Mouse (Mus musculus) MEL (cell line): ENCODE data around the gene Unc93b1.

Experiments
- CHD1 ChIP-seq: IDR thresholded peaks from 2 replicates; pipeline ENCODE4 v1.6.1; 2012; ENCODE audit warnings: low read depth, mild to moderate bottlenecking, inconsistent platforms, low read length, improper control_type of control experiment
- CHD2 ChIP-seq: IDR thresholded peaks from 2 replicates; pipeline ENCODE4 v1.6.1; 2011; ENCODE audit warnings: low read length, improper control_type of control experiment
- CTCF ChIP-seq, 3 experiments: IDR thresholded peaks in 2 of 3; conservative IDR thresholded peaks in 1 of 3; 2 replicates each; pipeline ENCODE4 v1.5.1; 2011 to 2012; ENCODE audit warnings: low read length in 3 of 3, low read depth in 2 of 3, mild to moderate bottlenecking in 2 of 3, improper control_type of control experiment in 1 of 3, inconsistent platforms in 1 of 3, mixed read lengths in 1 of 3, moderate library complexity in 1 of 3; ENCODE audit not compliant: control insufficient read depth in 1 of 3, insufficient read depth in 1 of 3, poor library complexity in 1 of 3, severe bottlenecking in 1 of 3
- E2F4 ChIP-seq: IDR thresholded peaks from 2 replicates; pipeline ENCODE4 v1.6.1; 2011; ENCODE audit warnings: low read depth, low read length, improper control_type of control experiment, borderline replicate concordance
- EP300 ChIP-seq, 2 experiments: IDR thresholded peaks; 2 replicates each; pipeline ENCODE4 v1.6.1; 2011; ENCODE audit warnings: improper control_type of control experiment in 2 of 2, low read length in 2 of 2, low read depth in 1 of 2, mild to moderate bottlenecking in 1 of 2
- GATA1 ChIP-seq: IDR thresholded peaks from 2 replicates; pipeline ENCODE4 v1.6.1; 2011; ENCODE audit warnings: low read depth, low read length, improper control_type of control experiment
- MYB ChIP-seq: IDR thresholded peaks from 2 replicates; pipeline ENCODE4 v1.6.1; 2011; ENCODE audit warnings: mild to moderate bottlenecking, low read depth, low read length, improper control_type of control experiment
- POLR2A ChIP-seq, 2 experiments: IDR thresholded peaks; 2 replicates each; pipeline ENCODE4 v1.6.1; 2011 to 2012; ENCODE audit warnings: low read length in 2 of 2, mild to moderate bottlenecking in 2 of 2, control low read depth in 1 of 2, improper control_type of control experiment in 1 of 2, low read depth in 1 of 2, moderate library complexity in 1 of 2; ENCODE audit not compliant: control insufficient read depth in 1 of 2, insufficient read depth in 1 of 2, poor library complexity in 1 of 2
- SMC3 ChIP-seq: IDR thresholded peaks from 2 replicates; pipeline ENCODE4 v1.6.1; 2011; ENCODE audit warnings: low read depth, low read length, improper control_type of control experiment
- UBTF ChIP-seq: IDR thresholded peaks from 2 replicates; pipeline ENCODE4 v1.6.1; 2012; ENCODE audit warnings: low read depth, mild to moderate bottlenecking, inconsistent platforms, low read length, improper control_type of control experiment, moderate library complexity, borderline replicate concordance; ENCODE audit not compliant: insufficient read depth
- USF1 ChIP-seq: IDR thresholded peaks from 2 replicates; pipeline ENCODE4 v1.6.1; 2014; ENCODE audit warnings: low read depth, mild to moderate bottlenecking, inconsistent platforms, low read length, improper control_type of control experiment, moderate library complexity
- ZKSCAN1 ChIP-seq: IDR thresholded peaks from 2 replicates; pipeline ENCODE4 v1.6.1; 2012; ENCODE audit warnings: low read depth, mild to moderate bottlenecking, inconsistent platforms, low read length, improper control_type of control experiment, moderate library complexity

DNA sequence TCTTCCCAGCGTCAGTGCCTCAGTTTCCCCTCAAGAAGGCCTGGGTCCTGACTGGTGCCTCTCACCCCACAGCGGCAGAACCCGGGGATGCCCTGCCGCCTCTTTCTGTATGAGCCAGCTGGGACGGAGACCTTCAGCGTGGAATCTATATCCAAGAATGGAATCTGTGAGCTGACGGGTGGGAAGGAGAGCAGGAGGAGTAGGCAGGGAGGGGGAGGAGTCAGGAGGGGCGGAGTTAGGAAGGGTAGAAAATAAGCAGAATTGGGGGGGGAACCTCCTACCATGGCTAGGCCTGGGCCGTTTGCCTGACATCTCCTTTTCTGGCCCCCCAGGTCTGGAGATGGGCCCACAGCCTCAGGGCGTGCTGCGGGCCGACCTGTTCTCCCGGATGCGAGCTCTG, 53.1 kb downstream of the Unc93b1 start:
- TF ChIP-seq CTCF (IDR thresholded peaks at IDR 0.05 in 2 of 3, conservative IDR thresholded peaks at IDR 0.05 in 1 of 3; ENCODE audit: control insufficient read depth in 1 of 3, insufficient read depth in 1 of 3, low read depth in 2 of 3, low read length in 3 of 3, poor library complexity in 1 of 3, severe bottlenecking in 1 of 3): no peak
- TF ChIP-seq USF1: no peak
- no peak for TF ChIP-seq MYB
- TF ChIP-seq EP300 (IDR thresholded peaks at IDR 0.05; ENCODE audit: low read depth in 1 of 2, low read length in 2 of 2): no peak
- TF ChIP-seq POLR2A (IDR thresholded peaks at IDR 0.05; ENCODE audit: control insufficient read depth in 1 of 2, insufficient read depth in 1 of 2, low read depth in 1 of 2, low read length in 2 of 2, poor library complexity in 1 of 2): no peak
- TF ChIP-seq ZKSCAN1: no peak
- no peak for TF ChIP-seq CHD1
- TF ChIP-seq SMC3: no peak
- TF ChIP-seq UBTF: no peak
- no peak for TF ChIP-seq GATA1
- no peak for TF ChIP-seq E2F4
- no peak for TF ChIP-seq CHD2
